Mouse (Mus musculus): ENCODE measurements around the gene Ppm1l.

Ppm1l gene

GRCm38 (mm10) chr3:69333819-69334218 is 17.2 kb downstream of the Ppm1l start:
- no peak for DNase-seq (ENCODE audit: low spot score in 2 of 2)

- DNase-seq (ENCODE audit: low spot score in 2 of 2): no peak
Observed at GRCm38 (mm10) chr3:69340486-69340885, 23.8 kb downstream of the Ppm1l start.

GRCm38 (mm10) chr3:69340971-69341370 is 24.3 kb downstream of the Ppm1l start:
- DNase-seq (ENCODE audit: low spot score in 2 of 2): no peak

- DNase-seq (ENCODE audit: low spot score in 2 of 2): no peak
Observed at GRCm38 (mm10) chr3:69341514-69341913, 24.9 kb downstream of the Ppm1l start.

- DNase-seq (ENCODE audit: low spot score in 2 of 2): no peak
Observed at GRCm38 (mm10) chr3:69342247-69342921, 25.7 kb downstream of the Ppm1l start.

GRCm38 (mm10) chr3:69343124-69343523 is 26.5 kb downstream of the Ppm1l start:
- no peak for DNase-seq (ENCODE audit: low spot score in 2 of 2)

- no peak for DNase-seq (ENCODE audit: low spot score in 2 of 2)
Observed at GRCm38 (mm10) chr3:69346514-69346913, 29.9 kb downstream of the Ppm1l start.

GRCm38 (mm10) chr3:69348197-69348920 is 31.7 kb downstream of the Ppm1l start:
- DNase-seq (ENCODE audit: low spot score in 2 of 2): no peak

GRCm38 (mm10) chr3:69348921-69349237 is 32.2 kb downstream of the Ppm1l start:
- no peak for DNase-seq (ENCODE audit: low spot score in 2 of 2)

- no peak for DNase-seq (ENCODE audit: low spot score in 2 of 2)
Observed at GRCm38 (mm10) chr3:69349973-69350372, 33.3 kb downstream of the Ppm1l start.

GRCm38 (mm10) chr3:69352194-69352593 is 35.5 kb downstream of the Ppm1l start:
- no peak for DNase-seq (ENCODE audit: low spot score in 2 of 2)

- no peak for DNase-seq (ENCODE audit: low spot score in 2 of 2)
Observed at GRCm38 (mm10) chr3:69354681-69355080, 38.0 kb downstream of the Ppm1l start.

- no peak for DNase-seq (ENCODE audit: low spot score in 2 of 2)
Observed at GRCm38 (mm10) chr3:69356078-69356665, 39.5 kb downstream of the Ppm1l start.

- no peak for DNase-seq (ENCODE audit: low spot score in 2 of 2)
Observed at GRCm38 (mm10) chr3:69356781-69357180, 40.1 kb downstream of the Ppm1l start.

GRCm38 (mm10) chr3:69357897-69358619 is 41.4 kb downstream of the Ppm1l start:
- no peak for DNase-seq (ENCODE audit: low spot score in 2 of 2)

GRCm38 (mm10) chr3:69358620-69358964 is 41.9 kb downstream of the Ppm1l start:
- DNase-seq (ENCODE audit: low spot score in 2 of 2): no peak

GRCm38 (mm10) chr3:69360263-69360895 is 43.7 kb downstream of the Ppm1l start:
- no peak for DNase-seq (ENCODE audit: low spot score in 2 of 2)

- DNase-seq (ENCODE audit: low spot score in 2 of 2): no peak
Observed at GRCm38 (mm10) chr3:69361487-69362349, 45.1 kb downstream of the Ppm1l start.

- no peak for DNase-seq (ENCODE audit: low spot score in 2 of 2)
Observed at GRCm38 (mm10) chr3:69362350-69362790, 45.7 kb downstream of the Ppm1l start.

GRCm38 (mm10) chr3:69362906-69363305 is 46.2 kb downstream of the Ppm1l start:
- DNase-seq (ENCODE audit: low spot score in 2 of 2): no peak

- DNase-seq (ENCODE audit: low spot score in 2 of 2): no peak
Observed at GRCm38 (mm10) chr3:69364151-69364550, 47.5 kb downstream of the Ppm1l start.
